Mouse (Mus musculus) intestine, postnatal 0 days (tissue): ENCODE results near the gene Upp1. TPM values are rescaled to one million over a fixed set of nuclear protein-coding genes. Genes with fewer than 3 reads are reported as not detected.
A peak's percentile ranks its signal among the peaks of the same experiment; 100 is the strongest.

Experiments
- ATAC-seq: fragments of 200-750 bp; cut with Nextera tagmentation; 2 replicates; pipeline ENCODE4 v1.8.0; 2017; ENCODE audit warnings: mild to moderate bottlenecking, moderate TSS enrichment, moderate library complexity
- H3K27ac ChIP-seq: fragments of 300-500 bp; sonication (generic); 2 replicates; pipeline ENCODE4 v1.5.1; 2014; ENCODE audit warnings: mild to moderate bottlenecking, low read depth, low read length, moderate library complexity
- H3K27me3 ChIP-seq: fragments of 300-500 bp; sonication (generic); replicated peaks from 2 replicates; pipeline ENCODE4 v1.6.1; 2014; ENCODE audit warnings: low read length, mixed read lengths; ENCODE audit not compliant: control insufficient read depth, insufficient read depth
- H3K36me3 ChIP-seq: fragments of 300-500 bp; sonication (generic); 2 replicates; pipeline ENCODE4 v1.6.1; 2014; ENCODE audit warnings: mild to moderate bottlenecking, moderate library complexity; ENCODE audit not compliant: control insufficient read depth, insufficient read depth
- H3K4me1 ChIP-seq: fragments of 300-500 bp; sonication (generic); replicated peaks from 2 replicates; pipeline ENCODE4 v1.6.1; 2014; ENCODE audit warnings: antibody characterized with exemption, low read length, mixed read lengths; ENCODE audit not compliant: control insufficient read depth, insufficient read depth
- H3K4me2 ChIP-seq: fragments of 300-500 bp; sonication (generic); replicated peaks from 2 replicates; pipeline ENCODE4 v1.6.1; 2014; ENCODE audit warnings: low read depth, mild to moderate bottlenecking, moderate library complexity
- H3K4me3 ChIP-seq: fragments of 300-500 bp; sonication (generic); 2 replicates; pipeline ENCODE4 v1.5.1; 2014; ENCODE audit warnings: low read depth, low read length
- H3K9ac ChIP-seq: fragments of 300-500 bp; sonication (generic); 2 replicates; pipeline ENCODE4 v1.6.1; 2014; ENCODE audit warnings: mild to moderate bottlenecking, low read depth, low read length
- H3K9me3 ChIP-seq: fragments of 300-500 bp; sonication (generic); 2 replicates; pipeline ENCODE4 v1.6.1; 2016; ENCODE audit warnings: mixed run types; ENCODE audit not compliant: control insufficient read depth
- CTCF ChIP-seq: sonication (generic); IDR thresholded peaks from 2 replicates; pipeline ENCODE4 v1.5.1; 2016; ENCODE audit warnings: low read depth, mild to moderate bottlenecking, control low read depth, antibody characterized with exemption, moderate library complexity
- WGBS: fragments of 180-500 bp; shearing (Covaris S2); extraction: QIAGEN DNeasy Blood & Tissue Kit; methylation state at CpG from one replicate; pipeline ENCODE4 v1.1.7; 2014; 5-methylcytosine and 5-hydroxymethylcytosine counted together
- polyA plus RNA-seq: library from polyadenylated mRNA; unstranded; fragments of >200 nt; fragmentation: Nextera tagmentation; extraction: Ambion mirVana; gene quantifications from 2 replicates; pipeline ENCODE4 v1.2.1, GENCODE M21; 2015

Upp1 gene
- polyA plus RNA-seq: 5.6 and 6.6 TPM in 2 replicates

DNA sequence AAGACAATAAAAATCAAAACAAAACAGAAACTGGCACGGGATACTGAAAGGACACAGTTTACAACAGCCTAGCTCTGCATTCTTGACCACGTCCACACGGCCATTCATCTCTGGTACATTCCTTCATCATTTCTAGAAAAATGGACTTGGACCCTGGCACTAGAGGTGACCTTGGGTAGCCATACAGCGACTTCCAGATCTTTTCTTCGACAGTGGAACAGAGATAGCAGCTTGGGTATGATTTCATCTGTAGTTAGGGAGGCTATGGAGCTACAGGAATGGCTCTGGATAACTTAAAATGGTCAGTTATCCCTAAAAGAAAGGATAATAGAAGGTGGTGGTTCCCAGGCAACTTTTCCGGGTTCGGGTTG lies at the start of gene Upp1:
TSS of gene Upp1 (plus strand) at position 54 of the 371 bp plus-strand sequence.
- no peaks in the 10 kb centered on the region for H3K9me3 ChIP-seq
- peak within 1 kb of the TSS; percentile 76 for H3K4me2 ChIP-seq
- 1% methylated on average over 7 of the region's 7 CpGs for WGBS
- H3K9ac ChIP-seq: peak within 1 kb of the TSS; percentile 17; the same call in 1 of the 2 replicates
- H3K4me1 ChIP-seq: no peaks in the 10 kb centered on the region; the same call in 1 of the 2 replicates
- no peak within 1 kb of the TSS for H3K27ac ChIP-seq
- no peaks in the 10 kb centered on the region for H3K36me3 ChIP-seq
- ATAC-seq: no peak; the same call in 1 of the 2 replicates
- peaks cover 30% of the 10 kb centered on the region for H3K27me3 ChIP-seq
- no peak for TF ChIP-seq CTCF
- peak within 1 kb of the TSS; percentile 42 for H3K4me3 ChIP-seq

DNA sequence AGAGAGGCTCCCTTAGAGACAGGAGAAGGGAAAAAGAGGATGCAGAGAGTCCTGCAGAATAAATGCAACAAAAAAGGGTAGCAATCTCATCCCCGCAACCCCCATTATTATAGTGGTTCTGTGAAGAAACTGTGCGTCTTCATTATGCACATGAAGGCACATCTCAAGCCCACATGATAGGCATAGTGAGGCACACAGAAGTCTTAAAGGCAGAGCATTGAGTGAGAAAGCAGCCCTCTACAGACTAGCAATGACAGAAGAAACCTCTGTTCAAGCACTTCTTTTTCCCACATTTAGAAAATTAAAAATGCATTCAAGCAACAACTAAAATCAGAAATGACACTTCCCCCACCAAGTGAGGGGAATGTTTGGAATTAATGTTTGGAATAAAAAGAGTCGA lies 41.5 kb upstream of the Upp1 start:
- H3K4me3 ChIP-seq: no peak overlapping the region
- WGBS: 94% methylated on average over 3 of the region's 3 CpGs
- no peaks in the 10 kb centered on the region for H3K36me3 ChIP-seq
- no peak overlapping the region for H3K27ac ChIP-seq
- H3K27me3 ChIP-seq: no peaks in the 10 kb centered on the region
- no peaks in the 10 kb centered on the region for H3K4me1 ChIP-seq
- ATAC-seq: no peak
- H3K9me3 ChIP-seq: no peaks in the 10 kb centered on the region
- no peak overlapping the region for H3K4me2 ChIP-seq
- no peak overlapping the region for H3K9ac ChIP-seq
- TF ChIP-seq CTCF: no peak

DNA sequence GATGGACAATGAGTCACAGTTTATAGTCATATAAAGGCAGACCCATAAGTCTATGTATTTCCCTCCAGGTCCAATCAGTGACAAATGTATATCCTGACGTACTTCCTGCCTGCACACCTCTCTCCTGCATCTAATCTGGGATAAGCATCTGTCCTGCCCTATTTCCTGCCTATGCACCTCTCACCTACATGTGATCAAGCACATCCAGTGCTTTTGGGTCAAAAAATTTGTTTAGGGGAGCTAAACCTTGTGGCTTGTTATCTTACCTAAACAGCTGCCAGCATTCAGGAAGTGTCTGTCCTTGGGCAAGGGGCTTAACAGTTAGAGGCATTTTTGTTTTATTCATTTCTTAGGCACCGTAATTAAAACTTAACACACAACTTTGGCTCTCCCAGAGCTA lies 4.7 kb upstream of the Upp1 start:
- no peak for ATAC-seq

DNA sequence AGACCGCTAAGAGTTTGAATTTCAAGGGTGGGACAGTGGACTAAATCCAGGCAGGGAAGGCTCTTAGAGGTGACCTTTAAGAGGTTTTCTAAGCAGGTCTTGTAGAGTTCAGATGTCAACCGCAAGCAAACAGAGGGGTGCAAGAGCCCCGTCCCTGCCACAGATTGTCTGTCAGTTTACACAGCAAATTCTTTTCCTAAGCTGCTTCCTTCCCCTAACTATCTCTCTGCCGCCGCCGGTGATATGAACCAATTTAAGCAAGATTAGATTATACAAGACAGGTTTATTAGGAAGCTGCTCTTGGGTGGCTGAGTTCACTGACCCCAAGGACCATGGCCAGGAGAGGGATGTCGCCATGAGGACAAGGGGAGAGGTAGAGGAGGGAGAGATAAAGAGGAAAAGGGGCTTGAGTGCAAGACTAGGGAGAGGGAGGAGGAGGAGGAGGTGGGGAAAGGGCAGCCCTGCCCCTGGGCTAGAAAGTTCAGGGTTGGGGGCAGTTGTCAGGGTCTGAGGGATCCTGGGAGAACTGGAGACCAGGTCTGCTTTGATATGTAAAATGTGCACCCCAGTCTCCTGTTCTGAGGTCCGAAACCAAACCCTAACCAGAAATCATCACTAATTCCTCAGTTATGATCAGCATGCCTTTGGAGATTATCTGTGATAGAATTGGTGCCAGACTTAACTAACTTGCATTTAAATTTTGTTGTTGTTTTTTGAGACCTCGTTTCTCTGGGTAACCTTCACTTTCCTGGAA lies 2.4 kb upstream of the Upp1 start:
- H3K4me3 ChIP-seq: 0 out of 2 replicates have a peak overlapping the region, but pooled peaks have one; percentile 23
- ATAC-seq: no peak
- WGBS: 7% methylated on average over 9 of the region's 9 CpGs
- H3K36me3 ChIP-seq: no peaks in the 10 kb centered on the region
- no peaks in the 10 kb centered on the region; the same call in 1 of the 2 replicates for H3K4me1 ChIP-seq
- H3K27me3 ChIP-seq: peaks cover 30% of the 10 kb centered on the region
- H3K4me2 ChIP-seq: peak overlapping the region; percentile 51; the same call in 1 of the 2 replicates
- TF ChIP-seq CTCF: no peak
- H3K9ac ChIP-seq: no peak overlapping the region
- no peaks in the 10 kb centered on the region for H3K9me3 ChIP-seq
- H3K27ac ChIP-seq: no peak overlapping the region

More for the DNA sequence above, 4.7 kb upstream of the Upp1 start:
- Histone ChIP-seq H3K27ac (no peak overlapping the region), H3K27me3 (peaks cover 15% of the 10 kb centered on the region), H3K36me3 (no peaks in the 10 kb centered on the region), H3K9me3 (no peaks in the 10 kb centered on the region), H3K4me2 (no peak overlapping the region), H3K9ac (no peak overlapping the region), H3K4me3 (no peak overlapping the region), H3K4me1 (no peaks in the 10 kb centered on the region; the same call in 1 of the 2 replicates)
- no peak for TF ChIP-seq CTCF
- WGBS: 68% methylated on average over 2 of the region's 2 CpGs

DNA sequence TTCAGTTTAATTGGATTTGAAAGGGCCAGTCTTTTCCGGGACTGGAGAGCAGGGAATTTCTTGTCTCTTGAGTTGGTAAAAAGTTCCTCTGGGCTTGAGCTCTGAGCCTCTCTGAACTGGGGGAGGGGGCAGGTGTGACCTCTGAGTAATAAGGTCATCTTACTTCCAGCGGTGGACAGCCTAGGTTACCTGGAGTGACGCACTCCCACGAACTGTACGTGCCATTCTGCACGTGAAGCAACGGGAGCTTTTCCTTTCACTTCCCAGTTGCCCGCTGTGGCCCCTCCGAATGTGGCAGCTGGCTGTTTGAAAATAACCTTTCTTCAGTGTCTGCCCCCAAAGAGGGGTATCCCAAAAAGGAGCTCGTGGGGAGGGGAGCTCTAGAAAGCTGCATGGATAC lies 1.8 kb upstream of the Upp1 start:
- under 1% methylated on average over 10 of the region's 10 CpGs for WGBS
- no peak for ATAC-seq
- Histone ChIP-seq H3K36me3 (no peaks in the 10 kb centered on the region), H3K9ac (no peak overlapping the region), H3K4me3 (peak overlapping the region; percentile 23; the same call in 1 of the 2 replicates), H3K9me3 (no peaks in the 10 kb centered on the region), H3K4me2 (peak overlapping the region; percentile 51), H3K27me3 (peaks cover 30% of the 10 kb centered on the region), H3K27ac (no peak overlapping the region), H3K4me1 (no peaks in the 10 kb centered on the region; the same call in 1 of the 2 replicates)
- TF ChIP-seq CTCF: no peak

DNA sequence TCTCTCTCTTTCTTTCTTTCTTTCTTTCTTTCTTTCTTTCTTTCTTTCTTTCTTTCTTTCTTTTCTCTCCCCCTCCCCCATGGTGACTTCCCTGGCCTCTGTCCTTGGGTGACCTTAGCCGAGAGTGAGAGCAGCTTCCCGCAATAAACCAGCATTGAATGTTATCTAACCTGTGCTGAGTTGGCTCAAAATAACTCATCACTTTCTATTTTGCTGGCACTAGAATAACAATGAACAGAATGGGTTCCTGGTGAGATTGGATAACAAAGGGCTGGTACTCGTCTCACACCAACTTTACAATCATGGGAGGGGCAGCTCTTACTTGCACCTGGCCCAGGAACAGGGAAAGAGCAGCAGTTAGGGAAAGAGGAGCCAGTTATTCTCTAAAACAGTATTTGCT lies 987 bp upstream of the Upp1 start:
- ATAC-seq: no peak
- Histone ChIP-seq H3K4me3 (no peak overlapping the region), H3K27ac (no peak overlapping the region), H3K9ac (no peak overlapping the region), H3K36me3 (no peaks in the 10 kb centered on the region), H3K4me2 (no peak overlapping the region), H3K9me3 (no peaks in the 10 kb centered on the region), H3K27me3 (peaks cover 30% of the 10 kb centered on the region), H3K4me1 (no peaks in the 10 kb centered on the region; the same call in 1 of the 2 replicates)
- WGBS: 7% methylated on average over 3 of the region's 3 CpGs
- no peak for TF ChIP-seq CTCF
